Mouse (Mus musculus) midbrain, embryonic 13.5 days (tissue): Measurements from ENCODE around the gene Naaladl2. TPM values are rescaled to one million over a fixed set of nuclear protein-coding genes. Genes with fewer than 3 reads are reported as not detected.

Experiments used
- ATAC-seq: fragments of 200-750 bp; cut with Nextera tagmentation; 2 replicates; pipeline ENCODE4 v1.8.0; 2017; ENCODE audit warnings: mild to moderate bottlenecking, moderate TSS enrichment, moderate library complexity
- H3K27ac ChIP-seq: fragments of 300-500 bp; sonication (generic); 2 replicates; pipeline ENCODE4 v1.5.1; 2015; ENCODE audit warnings: inconsistent platforms, mild to moderate bottlenecking, moderate library complexity
- H3K27me3 ChIP-seq: fragments of 300-500 bp; sonication (generic); 2 replicates; pipeline ENCODE4 v1.6.1; 2015; ENCODE audit warnings: mild to moderate bottlenecking, inconsistent platforms
- H3K36me3 ChIP-seq: fragments of 300-500 bp; sonication (generic); 2 replicates; pipeline ENCODE4 v1.6.1; 2015; ENCODE audit warnings: mild to moderate bottlenecking, inconsistent platforms
- H3K4me1 ChIP-seq: fragments of 300-500 bp; sonication (generic); replicated peaks from 2 replicates; pipeline ENCODE4 v1.6.1; 2015; ENCODE audit warnings: inconsistent platforms
- H3K4me2 ChIP-seq: fragments of 300-500 bp; sonication (generic); replicated peaks from 2 replicates; pipeline ENCODE4 v1.6.1; 2015; ENCODE audit warnings: moderate library complexity, mild to moderate bottlenecking, inconsistent platforms
- H3K4me3 ChIP-seq: fragments of 300-500 bp; sonication (generic); replicated peaks from 2 replicates; pipeline ENCODE4 v1.5.1; 2015; ENCODE audit warnings: mild to moderate bottlenecking, inconsistent platforms
- H3K9ac ChIP-seq: fragments of 300-500 bp; sonication (generic); replicated peaks from 2 replicates; pipeline ENCODE4 v1.6.1; 2015; ENCODE audit warnings: mild to moderate bottlenecking, inconsistent platforms
- H3K9me3 ChIP-seq: fragments of 300-500 bp; sonication (generic); 2 replicates; pipeline ENCODE4 v1.6.1; 2016; ENCODE audit warnings: mild to moderate bottlenecking, inconsistent platforms
- WGBS: fragments of 180-500 bp; shearing (Covaris S2); methylation state at CpG from one replicate; pipeline ENCODE4 v1.1.7; 2015; 5-methylcytosine and 5-hydroxymethylcytosine counted together
- polyA plus RNA-seq: library from polyadenylated mRNA; unstranded; fragments of >200 nt; fragmentation: Nextera tagmentation; extraction: Ambion mirVana; gene quantifications from 2 replicates; pipeline ENCODE4 v1.2.1, GENCODE M21; 2015

Naaladl2 gene
- polyA plus RNA-seq, 1 experiment from 2014 or later: 0.42 TPM

GRCm38 (mm10) chr3:24921811-24922210, 222.2 kb downstream of the Naaladl2 start:
- H3K4me3 ChIP-seq: no peak overlapping the region
- no peaks in the 10 kb centered on the region for H3K9me3 ChIP-seq
- H3K4me2 ChIP-seq: no peak overlapping the region
- ATAC-seq: 0 out of 2 replicates have a peak, but pooled peaks have one; percentile 50
- H3K9ac ChIP-seq: no peak overlapping the region
- H3K27me3 ChIP-seq: no peaks in the 10 kb centered on the region
- H3K36me3 ChIP-seq: no peaks in the 10 kb centered on the region
- H3K27ac ChIP-seq: no peak overlapping the region
- H3K4me1 ChIP-seq: peaks cover 2% of the 10 kb centered on the region; the same call in 1 of the 2 replicates
- 12% methylated on average over 2 of the region's 2 CpGs for WGBS

DNA sequence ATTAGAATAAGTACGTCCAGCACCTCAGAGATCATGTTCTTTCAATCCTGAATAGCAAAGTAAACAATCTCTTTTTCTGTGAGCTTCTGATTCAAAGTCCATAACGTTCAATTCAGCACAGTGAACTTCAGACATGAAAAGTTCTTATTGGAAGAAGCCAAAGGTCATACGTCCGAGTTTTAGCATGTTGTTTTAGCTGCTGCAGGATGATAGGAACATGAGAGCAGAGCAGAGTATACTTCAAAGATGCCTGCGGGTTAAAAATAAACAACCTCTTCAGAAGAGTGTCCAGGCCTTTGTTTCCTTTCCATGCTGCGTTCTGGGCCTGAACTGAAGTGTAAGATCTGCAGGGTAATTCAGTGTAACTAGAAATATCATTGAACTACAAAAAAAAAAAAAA, 222.7 kb downstream of the Naaladl2 start:
- no peak for ATAC-seq
- H3K27ac ChIP-seq: no peak overlapping the region
- H3K9me3 ChIP-seq: no peaks in the 10 kb centered on the region
- peaks cover 2% of the 10 kb centered on the region; the same call in 1 of the 2 replicates for H3K4me1 ChIP-seq
- 25% methylated on average over 6 of the region's 6 CpGs for WGBS
- H3K36me3 ChIP-seq: no peaks in the 10 kb centered on the region
- H3K27me3 ChIP-seq: no peaks in the 10 kb centered on the region
- H3K4me2 ChIP-seq: no peak overlapping the region
- no peak overlapping the region for H3K9ac ChIP-seq
- no peak overlapping the region for H3K4me3 ChIP-seq

- no peak overlapping the region for H3K4me3 ChIP-seq
- 87% methylated on average over 3 of the region's 3 CpGs for WGBS
- H3K36me3 ChIP-seq: no peaks in the 10 kb centered on the region
- no peaks in the 10 kb centered on the region for H3K9me3 ChIP-seq
- no peak overlapping the region for H3K9ac ChIP-seq
- H3K4me1 ChIP-seq: no peaks in the 10 kb centered on the region
- H3K27me3 ChIP-seq: no peaks in the 10 kb centered on the region
- ATAC-seq: no peak
- no peak overlapping the region for H3K4me2 ChIP-seq
- H3K27ac ChIP-seq: no peak overlapping the region
Observed at GRCm38 (mm10) chr3:24905425-24905960, 238.6 kb downstream of the Naaladl2 start.

GRCm38 (mm10) chr3:24888801-24889200, 255.3 kb downstream of the Naaladl2 start:
- H3K9me3 ChIP-seq: no peaks in the 10 kb centered on the region
- no peaks in the 10 kb centered on the region for H3K27me3 ChIP-seq
- no peaks in the 10 kb centered on the region for H3K36me3 ChIP-seq
- ATAC-seq: no peak
- no peak overlapping the region for H3K4me2 ChIP-seq
- 88% methylated on average over 3 of the region's 3 CpGs for WGBS
- no peak overlapping the region for H3K27ac ChIP-seq
- no peaks in the 10 kb centered on the region for H3K4me1 ChIP-seq
- no peak overlapping the region for H3K9ac ChIP-seq
- H3K4me3 ChIP-seq: no peak overlapping the region

GRCm38 (mm10) chr3:24872254-24872653, 271.8 kb downstream of the Naaladl2 start:
- H3K4me1 ChIP-seq: no peaks in the 10 kb centered on the region
- no peak overlapping the region for H3K4me2 ChIP-seq
- H3K4me3 ChIP-seq: no peak overlapping the region
- no peak overlapping the region for H3K27ac ChIP-seq
- H3K36me3 ChIP-seq: no peaks in the 10 kb centered on the region
- H3K9me3 ChIP-seq: no peaks in the 10 kb centered on the region
- H3K27me3 ChIP-seq: no peaks in the 10 kb centered on the region
- no peak for ATAC-seq
- no peak overlapping the region for H3K9ac ChIP-seq
- WGBS: 89% methylated on average over 1 of the region's 1 CpGs

GRCm38 (mm10) chr3:24852936-24853335, 291.1 kb downstream of the Naaladl2 start:
- 85% methylated on average over 2 of the region's 2 CpGs for WGBS
- H3K4me1 ChIP-seq: no peaks in the 10 kb centered on the region
- H3K27me3 ChIP-seq: no peaks in the 10 kb centered on the region
- no peaks in the 10 kb centered on the region for H3K36me3 ChIP-seq
- no peak overlapping the region for H3K4me3 ChIP-seq
- no peaks in the 10 kb centered on the region for H3K9me3 ChIP-seq
- no peak overlapping the region for H3K4me2 ChIP-seq
- no peak overlapping the region for H3K9ac ChIP-seq
- no peak overlapping the region for H3K27ac ChIP-seq
- no peak for ATAC-seq

- ATAC-seq: no peak
- Histone ChIP-seq H3K36me3 (no peaks in the 10 kb centered on the region), H3K9ac (no peak overlapping the region), H3K9me3 (no peaks in the 10 kb centered on the region), H3K27me3 (no peaks in the 10 kb centered on the region), H3K4me2 (no peak overlapping the region), H3K27ac (no peak overlapping the region), H3K4me1 (no peaks in the 10 kb centered on the region), H3K4me3 (no peak overlapping the region)
- WGBS: 81% methylated on average over 2 of the region's 2 CpGs
Observed at GRCm38 (mm10) chr3:24796739-24797138, 347.3 kb downstream of the Naaladl2 start.

GRCm38 (mm10) chr3:24787451-24788148, 356.5 kb downstream of the Naaladl2 start:
- no peaks in the 10 kb centered on the region for H3K4me1 ChIP-seq
- no peak for ATAC-seq
- WGBS: 84% methylated on average over 1 of the region's 1 CpGs

DNA sequence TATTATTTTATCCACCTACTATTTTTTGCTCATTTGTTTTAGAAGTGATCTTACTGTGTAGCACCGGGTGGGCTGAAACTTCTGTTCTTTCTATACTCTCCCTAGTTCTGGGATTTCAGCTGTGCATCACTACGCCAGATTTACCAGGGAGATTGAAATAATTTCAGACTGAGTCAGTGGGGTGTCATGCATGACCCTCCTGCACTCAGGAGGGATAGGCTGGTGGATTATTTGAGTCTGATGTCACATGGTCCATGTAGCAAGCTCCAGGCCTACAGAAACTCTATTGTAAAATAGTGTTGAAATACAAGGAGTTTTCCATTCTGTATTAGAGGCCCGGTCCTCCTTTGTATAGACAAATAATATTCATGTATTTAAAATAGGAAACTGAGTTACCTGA, 360.0 kb downstream of the Naaladl2 start:
- no peak overlapping the region for H3K27ac ChIP-seq
- 90% methylated on average over 3 of the region's 3 CpGs for WGBS
- ATAC-seq: no peak

More at GRCm38 (mm10) chr3:24787451-24788148, 356.5 kb downstream of the Naaladl2 start:
- H3K4me3 ChIP-seq: no peak overlapping the region
- no peaks in the 10 kb centered on the region for H3K9me3 ChIP-seq
- no peaks in the 10 kb centered on the region for H3K36me3 ChIP-seq
- H3K27me3 ChIP-seq: no peaks in the 10 kb centered on the region
- H3K27ac ChIP-seq: no peak overlapping the region
- H3K9ac ChIP-seq: no peak overlapping the region
- no peak overlapping the region for H3K4me2 ChIP-seq

GRCm38 (mm10) chr3:24783462-24783829, 360.6 kb downstream of the Naaladl2 start:
- H3K9me3 ChIP-seq: no peaks in the 10 kb centered on the region
- no peaks in the 10 kb centered on the region for H3K27me3 ChIP-seq
- H3K9ac ChIP-seq: no peak overlapping the region
- ATAC-seq: no peak
- 88% methylated on average over 7 of the region's 7 CpGs for WGBS
- H3K36me3 ChIP-seq: no peaks in the 10 kb centered on the region
- H3K4me1 ChIP-seq: no peaks in the 10 kb centered on the region
- no peak overlapping the region for H3K4me2 ChIP-seq
- H3K4me3 ChIP-seq: no peak overlapping the region
- H3K27ac ChIP-seq: no peak overlapping the region

More for the DNA sequence above, 360.0 kb downstream of the Naaladl2 start:
- no peak overlapping the region for H3K9ac ChIP-seq
- no peaks in the 10 kb centered on the region for H3K4me1 ChIP-seq
- no peaks in the 10 kb centered on the region for H3K36me3 ChIP-seq
- H3K9me3 ChIP-seq: no peaks in the 10 kb centered on the region
- H3K4me2 ChIP-seq: no peak overlapping the region
- H3K4me3 ChIP-seq: no peak overlapping the region
- no peaks in the 10 kb centered on the region for H3K27me3 ChIP-seq

DNA sequence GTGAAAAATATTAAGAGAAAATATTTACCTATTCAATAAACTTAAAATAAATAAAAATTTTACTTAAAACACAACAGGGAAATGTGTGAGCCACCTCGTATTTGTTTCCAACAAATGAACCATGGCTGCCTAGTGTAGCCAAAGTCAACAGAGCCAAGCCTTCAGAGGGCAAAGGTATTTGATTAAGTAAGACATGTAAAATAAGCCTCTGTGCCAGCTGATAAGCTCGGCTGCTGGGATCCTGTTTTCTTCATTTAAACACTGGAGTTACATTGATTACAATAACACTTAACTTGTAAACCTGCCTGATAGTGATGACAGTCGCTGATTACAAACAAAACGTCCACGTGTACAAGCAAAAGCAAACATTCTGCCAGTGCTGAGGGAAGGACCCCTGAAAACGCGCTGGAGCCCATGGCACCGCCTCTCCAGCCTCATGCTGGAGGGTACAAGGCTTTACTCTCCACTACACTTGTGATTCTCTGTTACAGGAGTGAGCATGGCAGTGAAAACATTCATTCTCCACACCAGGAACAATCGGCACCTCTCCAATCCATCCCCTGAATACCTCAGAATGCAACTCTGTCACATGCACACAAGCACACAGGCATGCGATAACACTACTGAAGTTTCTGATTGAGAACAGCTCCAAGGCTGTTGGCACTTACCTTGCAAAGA, 361.1 kb downstream of the Naaladl2 start:
- no peak overlapping the region for H3K9ac ChIP-seq

DNA sequence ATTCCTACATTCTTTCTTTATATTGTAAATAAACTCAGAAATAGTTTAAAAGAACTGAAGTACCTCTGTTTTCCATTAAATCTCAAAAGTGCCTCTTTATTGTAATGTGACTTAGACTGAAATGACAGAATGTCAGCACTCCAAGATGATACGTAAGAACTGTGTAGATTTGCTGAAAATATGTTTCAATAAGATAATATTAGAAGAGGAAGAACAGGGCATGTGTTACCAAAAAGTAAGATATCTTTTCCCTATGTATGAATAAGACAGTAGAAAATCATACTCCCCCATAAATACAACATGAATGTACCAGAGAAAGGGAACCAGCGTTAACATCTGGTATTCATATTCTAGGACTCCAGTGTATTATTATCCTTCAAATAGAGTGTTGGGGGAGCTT, 362.4 kb downstream of the Naaladl2 start:
- no peak overlapping the region for H3K9ac ChIP-seq
- ATAC-seq: no peak
- 97% methylated on average over 2 of the region's 2 CpGs for WGBS

More for the DNA sequence above, 361.1 kb downstream of the Naaladl2 start:
- H3K27me3 ChIP-seq: no peaks in the 10 kb centered on the region
- no peaks in the 10 kb centered on the region for H3K36me3 ChIP-seq
- no peak overlapping the region for H3K4me3 ChIP-seq
- 80% methylated on average over 10 of the region's 10 CpGs for WGBS
- H3K27ac ChIP-seq: no peak overlapping the region
- H3K9me3 ChIP-seq: no peaks in the 10 kb centered on the region
- no peak overlapping the region for H3K4me2 ChIP-seq
- no peaks in the 10 kb centered on the region for H3K4me1 ChIP-seq
- ATAC-seq: no peak

More for the DNA sequence above, 362.4 kb downstream of the Naaladl2 start:
- Histone ChIP-seq H3K27me3 (no peaks in the 10 kb centered on the region), H3K36me3 (no peaks in the 10 kb centered on the region), H3K4me1 (no peaks in the 10 kb centered on the region), H3K4me2 (no peak overlapping the region), H3K9me3 (no peaks in the 10 kb centered on the region), H3K4me3 (no peak overlapping the region), H3K27ac (no peak overlapping the region)
